Mouse (Mus musculus): ENCODE results near the gene Cd151. TPM values are rescaled to one million over a fixed set of nuclear protein-coding genes. Genes with fewer than 3 reads are reported as not detected.

Gene Cd151
- polyA plus RNA-seq, 1 experiment from 2014 or later = 79.1 TPM

DNA sequence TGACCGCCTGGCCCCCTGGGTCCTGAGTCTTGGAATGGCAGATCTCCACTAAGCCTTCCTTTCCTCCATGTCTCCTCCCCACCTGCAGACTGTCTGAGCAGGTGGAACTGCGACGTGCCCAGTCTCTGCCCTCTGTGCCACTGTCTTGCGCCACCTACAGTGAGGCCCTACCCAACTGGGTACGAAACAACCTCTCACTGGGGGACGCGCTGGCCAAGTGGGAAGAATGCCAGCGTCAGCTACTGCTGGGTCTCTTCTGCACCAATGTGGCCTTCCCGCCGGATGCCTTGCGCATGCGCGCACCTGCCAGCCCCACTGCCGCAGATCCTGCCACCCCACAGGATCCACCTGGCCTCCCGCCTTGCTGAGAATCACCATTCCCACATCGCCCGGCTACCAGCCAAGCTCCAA is 7.9 kb upstream of the Cd151 start:
- 87% methylated on average over 17 of the region's 17 CpGs for WGBS
- ATAC-seq (ENCODE audit: insufficient read depth) (no peak), DNase-seq (no peak)
- Histone ChIP-seq H3K9me3 (ENCODE audit: low read depth, low read length) (no peaks in the 10 kb centered on the region), H3K4me2 (no peak overlapping the region), H3K27me3 (ENCODE audit: insufficient read depth, low read length) (peaks cover 43% of the 10 kb centered on the region), H3K36me3 (ENCODE audit: insufficient read depth) (peaks cover 11% of the 10 kb centered on the region; the same call in 1 of the 2 replicates), H3K9ac (no peak overlapping the region), H3K4me1 (ENCODE audit: insufficient read depth) (peaks cover 8% of the 10 kb centered on the region; the same call in 1 of the 2 replicates), H3K27ac (ENCODE audit: low read depth) (no peak overlapping the region), H3K4me3 (ENCODE audit: low read depth, low read length) (no peak overlapping the region)
- no peak for TF ChIP-seq CTCF (IDR thresholded peaks at IDR 0.05; ENCODE audit: low read depth)

DNA sequence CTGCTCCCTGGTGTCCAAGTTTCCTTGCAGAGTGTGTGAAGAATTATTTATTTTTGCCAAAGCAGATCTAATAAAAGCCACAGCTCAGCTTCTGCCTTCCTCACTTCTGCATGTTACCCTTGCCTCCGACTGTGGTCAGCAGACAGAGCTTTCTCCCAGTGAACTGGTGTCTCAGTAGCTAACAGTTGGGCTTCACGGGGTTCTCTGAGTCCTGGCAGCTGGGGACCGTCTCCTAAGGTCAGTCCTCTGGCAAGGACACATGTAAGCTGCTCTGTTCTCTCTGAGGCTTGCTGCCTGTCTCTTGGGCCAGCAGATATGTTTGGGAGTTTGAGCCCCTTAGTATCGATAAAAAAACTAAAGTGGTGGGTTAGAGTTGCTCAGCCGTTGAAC is 7.2 kb upstream of the Cd151 start:
- H3K27ac ChIP-seq (ENCODE audit: low read depth) = no peak overlapping the region
- no peaks in the 10 kb centered on the region for H3K9me3 ChIP-seq (ENCODE audit: low read depth, low read length)
- H3K27me3 ChIP-seq (ENCODE audit: insufficient read depth, low read length) = peaks cover 49% of the 10 kb centered on the region
- no peak overlapping the region for H3K4me2 ChIP-seq
- no peak for ATAC-seq (ENCODE audit: insufficient read depth)
- WGBS = 32% methylated on average over 5 of the region's 5 CpGs
- no peak overlapping the region for H3K9ac ChIP-seq
- peaks cover 11% of the 10 kb centered on the region; the same call in 1 of the 2 replicates for H3K36me3 ChIP-seq (ENCODE audit: insufficient read depth)
- no peak for TF ChIP-seq CTCF (IDR thresholded peaks at IDR 0.05; ENCODE audit: low read depth)
- no peak for DNase-seq
- H3K4me3 ChIP-seq (ENCODE audit: low read depth, low read length) = no peak overlapping the region
- H3K4me1 ChIP-seq (ENCODE audit: insufficient read depth) = peaks cover 14% of the 10 kb centered on the region

DNA sequence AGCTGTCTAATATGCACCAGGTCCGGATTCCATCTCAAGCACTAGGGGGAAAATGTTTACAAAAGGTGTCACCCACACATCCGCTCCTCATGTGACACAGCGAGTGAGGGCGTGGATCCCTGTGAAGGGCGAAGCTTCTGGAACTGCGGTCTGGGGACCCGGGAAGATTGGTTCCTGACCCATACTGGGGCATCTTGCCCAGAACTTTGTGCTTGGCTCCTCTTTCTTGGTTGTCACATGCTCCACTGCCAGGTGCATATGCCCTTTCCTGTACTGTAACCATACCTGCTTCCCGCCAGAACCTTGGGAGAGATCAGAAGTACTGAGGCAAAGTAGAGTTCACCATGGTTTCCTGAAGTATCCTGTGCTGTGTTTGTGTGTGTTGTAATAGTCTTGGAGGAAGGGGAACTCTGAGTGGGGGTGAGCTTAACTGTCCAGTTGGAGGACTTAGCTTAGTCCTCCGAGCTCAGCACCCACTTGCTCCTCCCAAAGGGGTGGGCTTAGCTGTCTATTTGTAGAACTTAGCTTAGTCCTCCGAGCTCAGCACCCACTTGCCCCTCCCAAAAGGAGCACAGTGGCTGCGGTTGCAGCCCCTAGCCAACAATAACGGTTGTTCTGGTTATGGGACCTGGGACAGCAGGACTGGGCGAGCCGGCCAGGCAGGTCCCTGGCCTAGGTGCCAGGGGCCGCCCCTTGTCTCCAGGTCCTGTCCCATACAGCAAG is 6.6 kb upstream of the Cd151 start, which contains the start of gene Cracr2b:
Gene Cracr2b, plus strand, starts transcription at position 704 of the 723 bp plus-strand sequence.
- Histone ChIP-seq H3K36me3 (ENCODE audit: insufficient read depth) (peaks cover 11% of the 10 kb centered on the region; the same call in 1 of the 2 replicates), H3K9ac (peak within 1 kb of the TSS; percentile 58), H3K4me3 (ENCODE audit: low read depth, low read length) (peak within 1 kb of the TSS; percentile 45), H3K27me3 (ENCODE audit: insufficient read depth, low read length) (peaks cover 55% of the 10 kb centered on the region), H3K9me3 (ENCODE audit: low read depth, low read length) (no peaks in the 10 kb centered on the region), H3K27ac (ENCODE audit: low read depth) (0 out of 2 replicates have a peak within 1 kb of the TSS, but pooled peaks have one; percentile 18), H3K4me2 (peak within 1 kb of the TSS; percentile 76), H3K4me1 (ENCODE audit: insufficient read depth) (peaks cover 13% of the 10 kb centered on the region)
- DNase-seq (no peak), ATAC-seq (ENCODE audit: insufficient read depth) (no peak)
- 42% methylated on average over 15 of the region's 15 CpGs for WGBS
- TF ChIP-seq CTCF (IDR thresholded peaks at IDR 0.05; ENCODE audit: low read depth) = no peak

DNA sequence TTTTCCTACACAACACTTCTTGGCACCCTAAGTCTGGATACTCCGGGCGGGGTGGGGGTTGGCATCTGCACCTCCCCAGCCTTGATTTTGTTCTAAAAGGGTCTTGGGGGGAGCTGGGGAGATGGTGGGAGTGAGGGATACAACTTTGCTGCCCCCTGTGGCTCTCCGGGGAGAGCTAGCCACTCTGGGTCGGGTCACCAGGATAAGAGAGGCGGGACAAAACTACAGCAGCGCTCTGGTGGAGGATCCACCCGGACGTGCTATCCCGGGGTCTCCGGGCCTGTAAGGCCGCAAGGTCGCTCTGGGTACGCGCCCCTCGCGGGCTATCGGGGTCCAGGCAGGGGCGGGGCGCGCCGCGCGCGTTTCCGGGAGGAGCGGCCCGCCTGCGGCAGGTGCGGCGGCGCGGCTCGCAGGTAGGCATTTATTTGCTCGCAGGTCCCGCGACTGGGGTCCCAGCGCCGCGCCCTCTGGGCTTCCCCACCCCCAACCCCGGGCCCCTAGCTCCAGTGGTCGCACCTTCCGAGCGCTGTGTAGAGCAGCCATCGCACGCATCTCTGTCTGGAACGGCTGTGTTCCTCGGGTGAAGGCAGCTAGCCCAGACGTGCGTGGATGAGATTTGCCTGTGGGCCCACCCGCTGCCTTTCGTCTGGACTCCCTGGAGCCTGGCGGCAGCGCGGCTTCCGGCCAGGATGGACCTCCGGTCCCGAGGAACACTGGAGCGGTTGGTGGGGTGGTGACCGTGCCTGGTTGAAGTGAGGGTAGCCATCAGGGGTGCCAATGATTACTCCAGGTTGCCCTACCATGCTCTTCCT is 5.5 kb upstream of the Cd151 start:
- Histone ChIP-seq H3K9me3 (ENCODE audit: low read depth, low read length) (no peaks in the 10 kb centered on the region), H3K4me2 (peak overlapping the region; percentile 76), H3K27me3 (ENCODE audit: insufficient read depth, low read length) (peaks cover 63% of the 10 kb centered on the region), H3K4me3 (ENCODE audit: low read depth, low read length) (peak overlapping the region; percentile 45), H3K27ac (ENCODE audit: low read depth) (0 out of 2 replicates have a peak overlapping the region, but pooled peaks have one; percentile 18), H3K36me3 (ENCODE audit: insufficient read depth) (peaks cover 11% of the 10 kb centered on the region; the same call in 1 of the 2 replicates), H3K4me1 (ENCODE audit: insufficient read depth) (peaks cover 7% of the 10 kb centered on the region), H3K9ac (peak overlapping the region; percentile 58)
- DNase-seq (peak; percentile 37), ATAC-seq (ENCODE audit: insufficient read depth) (no peak)
- 1% methylated on average over 56 of the region's 59 CpGs for WGBS
- peak; percentile 44 for TF ChIP-seq CTCF (IDR thresholded peaks at IDR 0.05; ENCODE audit: low read depth)

DNA sequence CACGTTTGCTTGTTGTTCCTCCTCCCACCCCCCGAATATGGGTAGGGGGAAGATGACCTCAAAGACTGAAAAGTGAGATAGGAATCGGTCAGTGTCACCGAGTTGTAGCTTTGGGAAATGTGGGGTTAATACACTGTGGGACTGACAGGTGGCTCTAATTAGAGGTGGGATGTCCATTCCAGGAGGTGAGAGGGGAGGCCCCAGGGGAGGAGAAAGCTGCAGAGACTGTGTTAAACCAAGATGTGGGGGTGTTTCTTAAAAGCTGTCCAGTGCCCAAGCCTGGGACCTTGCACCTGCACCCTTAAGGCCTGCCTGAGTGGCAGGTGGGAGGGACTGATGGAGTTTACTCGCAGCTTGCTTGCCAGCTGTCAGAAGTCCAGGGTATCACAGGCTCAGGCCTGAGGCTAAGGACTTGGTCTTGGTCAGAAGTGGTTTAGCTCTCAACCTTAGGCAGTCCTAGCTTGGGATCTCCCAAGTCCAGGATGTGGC is 4.8 kb upstream of the Cd151 start:
- Histone ChIP-seq H3K27me3 (ENCODE audit: insufficient read depth, low read length) (peaks cover 62% of the 10 kb centered on the region), H3K4me1 (ENCODE audit: insufficient read depth) (peaks cover 11% of the 10 kb centered on the region), H3K36me3 (ENCODE audit: insufficient read depth) (peaks cover 11% of the 10 kb centered on the region; the same call in 1 of the 2 replicates), H3K27ac (ENCODE audit: low read depth) (no peak overlapping the region), H3K9me3 (ENCODE audit: low read depth, low read length) (no peaks in the 10 kb centered on the region), H3K4me3 (ENCODE audit: low read depth, low read length) (peak overlapping the region; percentile 45), H3K9ac (peak overlapping the region; percentile 58; the same call in 1 of the 2 replicates), H3K4me2 (peak overlapping the region; percentile 76)
- 8% methylated on average over 5 of the region's 5 CpGs for WGBS
- TF ChIP-seq CTCF (IDR thresholded peaks at IDR 0.05; ENCODE audit: low read depth) = no peak
- DNase-seq (no peak), ATAC-seq (ENCODE audit: insufficient read depth) (no peak)

DNA sequence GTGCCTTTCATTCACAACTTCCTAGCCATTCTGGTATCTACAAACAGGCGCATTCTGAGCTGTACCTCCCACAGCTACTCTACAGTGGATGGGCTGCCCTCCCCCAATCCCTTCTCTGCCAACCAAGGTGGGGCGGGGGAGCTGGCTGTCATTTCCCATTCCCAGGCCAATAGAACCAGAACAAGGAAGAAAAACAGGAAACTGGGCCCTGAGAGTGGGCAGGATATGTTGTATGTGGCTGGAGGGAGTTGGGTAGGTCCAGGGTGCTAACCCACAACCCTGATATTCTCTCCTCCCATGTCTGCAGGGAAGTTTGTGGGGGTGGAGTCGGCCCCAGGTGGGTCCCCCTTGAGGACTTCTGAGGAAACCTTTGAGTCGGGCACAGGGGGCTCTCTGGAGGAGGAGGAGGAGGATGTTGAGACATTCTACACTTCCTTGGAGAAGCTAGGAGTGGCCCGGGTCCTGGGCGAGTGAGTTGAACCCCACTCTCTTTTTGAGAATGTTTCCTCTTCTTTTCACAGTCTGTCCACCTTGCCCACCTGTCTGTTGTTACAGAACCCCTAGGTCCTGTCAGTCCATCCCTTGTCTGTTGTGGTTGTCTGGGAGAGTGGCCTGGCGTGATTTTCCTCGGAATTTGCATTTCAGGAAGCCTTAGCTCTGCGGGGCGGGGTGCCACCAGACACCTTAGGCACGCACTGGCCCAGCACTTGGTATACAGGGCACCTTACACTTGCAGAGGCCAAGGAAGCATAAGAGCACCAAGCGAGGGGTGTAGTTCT is 3.2 kb upstream of the Cd151 start:
- peak overlapping the region; percentile 24 for H3K4me3 ChIP-seq (ENCODE audit: low read depth, low read length)
- DNase-seq = peak; percentile 54
- no peaks in the 10 kb centered on the region for H3K9me3 ChIP-seq (ENCODE audit: low read depth, low read length)
- WGBS = 25% methylated on average over 12 of the region's 12 CpGs
- H3K27ac ChIP-seq (ENCODE audit: low read depth) = peak overlapping the region; percentile 36; the same call in 1 of the 2 replicates
- peaks cover 21% of the 10 kb centered on the region for H3K4me1 ChIP-seq (ENCODE audit: insufficient read depth)
- no peak for TF ChIP-seq CTCF (IDR thresholded peaks at IDR 0.05; ENCODE audit: low read depth)
- H3K36me3 ChIP-seq (ENCODE audit: insufficient read depth) = peaks cover 8% of the 10 kb centered on the region; the same call in 1 of the 2 replicates
- H3K4me2 ChIP-seq = peak overlapping the region; percentile 49
- no peak overlapping the region; the same call in 1 of the 2 replicates for H3K9ac ChIP-seq
- peaks cover 62% of the 10 kb centered on the region for H3K27me3 ChIP-seq (ENCODE audit: insufficient read depth, low read length)
- ATAC-seq (ENCODE audit: insufficient read depth) = no peak
